Mouse (Mus musculus) spleen, postnatal 4 days (tissue): ENCODE results near the gene Cd82.

Source experiments
- DNase-seq, 2 experiments: peaks; one replicate each; pipeline ENCODE4 v3.0.0; 2022; ENCODE audit warnings: low spot score in 2 of 2

The Cd82 gene

GRCm38 (mm10) chr2:93466314-93466713 is 3.4 kb upstream of the Cd82 start:
- no peak for DNase-seq

GRCm38 (mm10) chr2:93461869-93462714 is 848 bp downstream of the Cd82 start:
- DNase-seq: peak; percentile 99 to 100

- DNase-seq: no peak
Measured at GRCm38 (mm10) chr2:93460786-93461469, 2.0 kb downstream of the Cd82 start.

- DNase-seq: no peak
Measured at GRCm38 (mm10) chr2:93459208-93459920, 3.6 kb downstream of the Cd82 start.

- no peak for DNase-seq
Measured at GRCm38 (mm10) chr2:93458332-93459207, 4.4 kb downstream of the Cd82 start.

- no peak for DNase-seq
Measured at GRCm38 (mm10) chr2:93457426-93458130, 5.4 kb downstream of the Cd82 start.

- DNase-seq: peak in 1 of 2 experiments; percentile 64
Measured at GRCm38 (mm10) chr2:93456140-93456539, 6.8 kb downstream of the Cd82 start.

- peak; percentile 70 to 81 for DNase-seq
Measured at GRCm38 (mm10) chr2:93454817-93455591, 7.9 kb downstream of the Cd82 start.

GRCm38 (mm10) chr2:93454334-93454733 is 8.6 kb downstream of the Cd82 start:
- no peak for DNase-seq

- no peak for DNase-seq
Measured at GRCm38 (mm10) chr2:93453046-93453445, 9.9 kb downstream of the Cd82 start.

GRCm38 (mm10) chr2:93452506-93452905 is 10.4 kb downstream of the Cd82 start:
- no peak for DNase-seq

GRCm38 (mm10) chr2:93452057-93452456 is 10.9 kb downstream of the Cd82 start:
- no peak for DNase-seq

GRCm38 (mm10) chr2:93451219-93451938 is 11.6 kb downstream of the Cd82 start:
- no peak for DNase-seq

- DNase-seq: no peak
Measured at GRCm38 (mm10) chr2:93450695-93451094, 12.2 kb downstream of the Cd82 start.

GRCm38 (mm10) chr2:93449657-93450056 is 13.3 kb downstream of the Cd82 start:
- no peak for DNase-seq

- no peak for DNase-seq
Measured at GRCm38 (mm10) chr2:93448774-93449173, 14.2 kb downstream of the Cd82 start.

- peak; percentile 76 to 80 for DNase-seq
Measured at GRCm38 (mm10) chr2:93447500-93448249, 15.3 kb downstream of the Cd82 start.

GRCm38 (mm10) chr2:93446606-93447353 is 16.2 kb downstream of the Cd82 start:
- no peak for DNase-seq
